Mouse (Mus musculus) stomach, embryonic 15.5 days (tissue): Measurements from ENCODE around the gene Trak1. TPM values are rescaled to one million over a fixed set of nuclear protein-coding genes. Genes with fewer than 3 reads are reported as not detected.
A peak's percentile ranks its signal among the peaks of the same experiment; 100 is the strongest.

ENCODE experiments used
- ATAC-seq: fragments of 200-750 bp; cut with Nextera tagmentation; 2 replicates; pipeline ENCODE4 v1.8.0; 2017; ENCODE audit warnings: low read depth, moderate number of reproducible peaks, moderate TSS enrichment; ENCODE audit not compliant: insufficient read depth, low FRiP score
- H3K27ac ChIP-seq: fragments of 300-500 bp; sonication (generic); 2 replicates; pipeline ENCODE4 v1.5.1; 2015; ENCODE audit warnings: mild to moderate bottlenecking, inconsistent platforms
- H3K27me3 ChIP-seq: fragments of 300-500 bp; sonication (generic); replicated peaks from 2 replicates; pipeline ENCODE4 v1.6.1; 2015; ENCODE audit warnings: inconsistent platforms
- H3K36me3 ChIP-seq: fragments of 300-500 bp; sonication (generic); 2 replicates; pipeline ENCODE4 v1.6.1; 2015; ENCODE audit warnings: inconsistent platforms
- H3K4me1 ChIP-seq: fragments of 300-500 bp; sonication (generic); 2 replicates; pipeline ENCODE4 v1.6.1; 2015; ENCODE audit warnings: inconsistent platforms
- H3K4me2 ChIP-seq: fragments of 300-500 bp; sonication (generic); 2 replicates; pipeline ENCODE4 v1.6.1; 2015; ENCODE audit warnings: mild to moderate bottlenecking, inconsistent platforms
- H3K4me3 ChIP-seq: fragments of 300-500 bp; sonication (generic); replicated peaks from 2 replicates; pipeline ENCODE4 v1.5.1; 2015; ENCODE audit warnings: inconsistent platforms
- H3K9ac ChIP-seq: fragments of 300-500 bp; sonication (generic); 2 replicates; pipeline ENCODE4 v1.6.1; 2015; ENCODE audit warnings: inconsistent platforms
- H3K9me3 ChIP-seq: fragments of 300-500 bp; sonication (generic); 2 replicates; pipeline ENCODE4 v1.6.1; 2016; ENCODE audit warnings: inconsistent platforms
- WGBS: fragments of 180-500 bp; shearing (Covaris S2); methylation state at CpG from one replicate; pipeline ENCODE4 v1.1.7; 2015; 5-methylcytosine and 5-hydroxymethylcytosine counted together
- polyA plus RNA-seq: library from polyadenylated mRNA; unstranded; fragments of >200 nt; fragmentation: Nextera tagmentation; extraction: Ambion mirVana; gene quantifications from 2 replicates; pipeline ENCODE4 v1.2.1, GENCODE M21; 2015

The Trak1 gene
- polyA plus RNA-seq, 1 experiment from 2014 or later, result 20.7 TPM

- no peaks in the 10 kb centered on the region for H3K9me3 ChIP-seq
- H3K4me1 ChIP-seq, result peaks cover 44% of the 10 kb centered on the region
- no peak for ATAC-seq
- no peaks in the 10 kb centered on the region for H3K27me3 ChIP-seq
- no peaks in the 10 kb centered on the region for H3K36me3 ChIP-seq
- 27% methylated on average over 11 of the region's 11 CpGs for WGBS
- no peak overlapping the region for H3K4me3 ChIP-seq
- no peak overlapping the region for H3K4me2 ChIP-seq
- H3K9ac ChIP-seq, result no peak overlapping the region
- no peak overlapping the region for H3K27ac ChIP-seq
These were observed 54.9 kb downstream of the Trak1 start for GRCm38 (mm10) chr9:121352131-121352606.

GRCm38 (mm10) chr9:121352726-121353125 lies 55.4 kb downstream of the Trak1 start:
- no peak overlapping the region for H3K9ac ChIP-seq
- H3K4me2 ChIP-seq, result no peak overlapping the region
- no peaks in the 10 kb centered on the region for H3K36me3 ChIP-seq
- no peaks in the 10 kb centered on the region for H3K9me3 ChIP-seq
- no peak overlapping the region for H3K27ac ChIP-seq
- no peaks in the 10 kb centered on the region for H3K27me3 ChIP-seq
- WGBS, result 86% methylated on average over 9 of the region's 9 CpGs
- H3K4me3 ChIP-seq, result no peak overlapping the region
- no peak for ATAC-seq
- peaks cover 40% of the 10 kb centered on the region for H3K4me1 ChIP-seq

- 59% methylated on average over 4 of the region's 4 CpGs for WGBS
- no peak for ATAC-seq
- no peak overlapping the region for H3K4me3 ChIP-seq
- H3K9me3 ChIP-seq, result no peaks in the 10 kb centered on the region
- H3K4me2 ChIP-seq, result no peak overlapping the region
- H3K36me3 ChIP-seq, result no peaks in the 10 kb centered on the region
- peaks cover 47% of the 10 kb centered on the region for H3K4me1 ChIP-seq
- H3K27ac ChIP-seq, result 0 out of 2 replicates have a peak overlapping the region, but pooled peaks have one; percentile 33
- H3K27me3 ChIP-seq, result no peaks in the 10 kb centered on the region
- H3K9ac ChIP-seq, result no peak overlapping the region
These were observed 57.6 kb downstream of the Trak1 start for GRCm38 (mm10) chr9:121354792-121355390.

GRCm38 (mm10) chr9:121355431-121356141 lies 58.3 kb downstream of the Trak1 start:
- no peaks in the 10 kb centered on the region for H3K36me3 ChIP-seq
- ATAC-seq, result no peak
- 69% methylated on average over 9 of the region's 9 CpGs for WGBS
- H3K9me3 ChIP-seq, result no peaks in the 10 kb centered on the region
- H3K4me2 ChIP-seq, result no peak overlapping the region
- H3K4me3 ChIP-seq, result no peak overlapping the region
- peak overlapping the region; percentile 33; the same call in 1 of the 2 replicates for H3K27ac ChIP-seq
- H3K27me3 ChIP-seq, result no peaks in the 10 kb centered on the region
- H3K4me1 ChIP-seq, result peaks cover 52% of the 10 kb centered on the region
- no peak overlapping the region for H3K9ac ChIP-seq

- 84% methylated on average over 5 of the region's 5 CpGs for WGBS
- H3K36me3 ChIP-seq, result no peaks in the 10 kb centered on the region
- H3K4me3 ChIP-seq, result no peak overlapping the region
- ATAC-seq, result no peak
- H3K27me3 ChIP-seq, result no peaks in the 10 kb centered on the region
- no peak overlapping the region for H3K9ac ChIP-seq
- H3K4me2 ChIP-seq, result no peak overlapping the region
- peaks cover 45% of the 10 kb centered on the region for H3K4me1 ChIP-seq
- no peak overlapping the region for H3K27ac ChIP-seq
- H3K9me3 ChIP-seq, result no peaks in the 10 kb centered on the region
These were observed 59.8 kb downstream of the Trak1 start for GRCm38 (mm10) chr9:121357102-121357501.

- 86% methylated on average over 16 of the region's 16 CpGs for WGBS
- no peak overlapping the region for H3K4me3 ChIP-seq
- no peak overlapping the region for H3K4me2 ChIP-seq
- H3K27ac ChIP-seq, result no peak overlapping the region
- no peak for ATAC-seq
- peaks cover 41% of the 10 kb centered on the region for H3K4me1 ChIP-seq
- H3K36me3 ChIP-seq, result no peaks in the 10 kb centered on the region
- no peak overlapping the region for H3K9ac ChIP-seq
- no peaks in the 10 kb centered on the region for H3K27me3 ChIP-seq
- no peaks in the 10 kb centered on the region for H3K9me3 ChIP-seq
These were observed 60.4 kb downstream of the Trak1 start for GRCm38 (mm10) chr9:121357582-121358275.

GRCm38 (mm10) chr9:121358418-121358817 lies 61.1 kb downstream of the Trak1 start:
- H3K9ac ChIP-seq, result no peak overlapping the region
- peaks cover 38% of the 10 kb centered on the region for H3K4me1 ChIP-seq
- H3K27me3 ChIP-seq, result no peaks in the 10 kb centered on the region
- H3K9me3 ChIP-seq, result no peaks in the 10 kb centered on the region
- ATAC-seq, result no peak
- H3K36me3 ChIP-seq, result no peaks in the 10 kb centered on the region
- H3K27ac ChIP-seq, result peak overlapping the region; percentile 33; the same call in 1 of the 2 replicates
- H3K4me2 ChIP-seq, result no peak overlapping the region
- no peak overlapping the region for H3K4me3 ChIP-seq
- WGBS, result 47% methylated on average over 8 of the region's 8 CpGs

- H3K9me3 ChIP-seq, result no peaks in the 10 kb centered on the region
- H3K4me2 ChIP-seq, result no peak overlapping the region
- H3K27ac ChIP-seq, result peak overlapping the region; percentile 48; the same call in 1 of the 2 replicates
- H3K27me3 ChIP-seq, result no peaks in the 10 kb centered on the region
- H3K4me3 ChIP-seq, result no peak overlapping the region
- ATAC-seq, result no peak
- peaks cover 38% of the 10 kb centered on the region for H3K4me1 ChIP-seq
- 0 out of 2 replicates have a peak, but pooled peaks cover 5% of the 10 kb centered on the region for H3K36me3 ChIP-seq
- H3K9ac ChIP-seq, result no peak overlapping the region
- 54% methylated on average over 3 of the region's 3 CpGs for WGBS
These were observed 62.1 kb downstream of the Trak1 start for GRCm38 (mm10) chr9:121359266-121359972.

- Histone ChIP-seq H3K4me2 (peak overlapping the region; percentile 26), H3K27me3 (no peaks in the 10 kb centered on the region), H3K4me1 (peaks cover 30% of the 10 kb centered on the region), H3K9me3 (no peaks in the 10 kb centered on the region), H3K27ac (peak overlapping the region; percentile 78), H3K36me3 (peaks cover 9% of the 10 kb centered on the region; the same call in 1 of the 2 replicates), H3K9ac (no peak overlapping the region), H3K4me3 (no peak overlapping the region)
- ATAC-seq, result peak; percentile 32; the same call in 1 of the 2 replicates
- WGBS, result 26% methylated on average over 11 of the region's 12 CpGs
These were observed 63.1 kb downstream of the Trak1 start for GRCm38 (mm10) chr9:121360327-121360954.

GRCm38 (mm10) chr9:121361010-121361409 lies 63.7 kb downstream of the Trak1 start:
- Histone ChIP-seq H3K27me3 (no peaks in the 10 kb centered on the region), H3K9ac (no peak overlapping the region), H3K4me1 (peaks cover 30% of the 10 kb centered on the region), H3K4me2 (peak overlapping the region; percentile 26; the same call in 1 of the 2 replicates), H3K36me3 (peaks cover 9% of the 10 kb centered on the region; the same call in 1 of the 2 replicates), H3K9me3 (no peaks in the 10 kb centered on the region), H3K4me3 (no peak overlapping the region), H3K27ac (peak overlapping the region; percentile 78)
- WGBS, result 50% methylated on average over 9 of the region's 9 CpGs
- peak; percentile 34; the same call in 1 of the 2 replicates for ATAC-seq

- Histone ChIP-seq H3K27me3 (no peaks in the 10 kb centered on the region), H3K4me2 (no peak overlapping the region), H3K4me3 (no peak overlapping the region), H3K36me3 (peaks cover 9% of the 10 kb centered on the region; the same call in 1 of the 2 replicates), H3K4me1 (peaks cover 20% of the 10 kb centered on the region), H3K27ac (no peak overlapping the region), H3K9me3 (no peaks in the 10 kb centered on the region), H3K9ac (no peak overlapping the region)
- 82% methylated on average over 19 of the region's 19 CpGs for WGBS
- ATAC-seq, result no peak
These were observed 66.6 kb downstream of the Trak1 start for GRCm38 (mm10) chr9:121363932-121364331.
